26 mouse cellular contexts compared by ENCODE assay signal in the genomic region with DNA sequence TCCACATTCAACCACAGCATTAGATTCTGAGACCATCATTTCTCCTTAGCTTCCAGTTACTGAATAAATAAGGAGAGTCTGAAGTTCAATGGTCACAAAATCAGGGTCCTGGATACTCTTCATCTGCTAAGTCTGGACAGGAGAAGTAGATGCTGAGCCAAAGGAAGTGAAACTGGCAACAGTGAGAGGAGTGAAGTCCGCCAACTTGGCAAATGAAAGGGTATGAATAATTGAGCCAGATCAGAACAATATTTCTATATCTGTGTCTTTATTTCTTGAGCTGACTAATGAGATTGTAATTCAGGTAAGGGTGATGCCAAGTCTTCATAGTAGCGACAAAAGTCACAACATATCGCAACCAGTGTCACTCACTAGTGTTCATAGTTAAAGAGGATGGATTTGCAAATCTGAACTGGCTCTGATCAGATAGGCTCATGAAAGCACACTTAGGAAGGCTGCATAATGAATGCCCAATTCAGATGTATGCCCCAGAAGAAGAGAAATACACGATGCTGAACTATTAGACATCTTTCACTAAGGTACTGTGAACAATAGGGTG.
A peak's percentile ranks its signal among the peaks of the same experiment; 100 is the strongest.
DNase-seq lines count a peak whose midpoint lies in the region; ATAC-seq and TF ChIP-seq lines count a peak whose summit lies in the region.
"Had no signal": no experiment of that assay in that cellular context is flagged by ENCODE, and none has a peak within 500 bp of the region (broad histone marks: within the 10 kb centered on the region; RNA-seq: fewer than 3 reads in every experiment).

No protein-coding gene starts in this region.

- H3K4me3 ChIP-seq in midbrain, postnatal 0 days (ENCODE audit: low read depth, low read length) = no peak overlapping the region
- no peak overlapping the region for H3K4me3 ChIP-seq in midbrain, embryonic 15.5 days
- H3K4me3 ChIP-seq: embryonic facial prominence, embryonic 13.5 days; layer of hippocampus, adult 2 months; limb, embryonic 10.5 days; limb, embryonic 15.5 days; liver, embryonic 13.5 days; megakaryocyte, embryonic 14.5 days; midbrain, embryonic 12.5 days had no signal

- intact Hi-C loops in heart, postnatal 10 days (cut with DNase I) = no loop called here

- no peaks in the 10 kb centered on the region for H3K36me3 ChIP-seq in midbrain, postnatal 0 days (ENCODE audit: insufficient read depth, low read length)
- H3K36me3 ChIP-seq in midbrain, embryonic 15.5 days (replicated peaks) = no peaks in the 10 kb centered on the region
- H3K36me3 ChIP-seq: embryonic facial prominence, embryonic 13.5 days; limb, embryonic 10.5 days; limb, embryonic 15.5 days; liver, embryonic 13.5 days; midbrain, embryonic 12.5 days had no signal

- no peak for ATAC-seq in midbrain, postnatal 0 days (ENCODE audit: low FRiP score)
- no peak for ATAC-seq in midbrain, embryonic 15.5 days (replicated peaks)
- ATAC-seq: CD4-positive, CD25-positive, alpha-beta regulatory T cell, adult 4 months; intestine, embryonic 16.5 days; lung, postnatal 0 days had no signal

- H3K4me2 ChIP-seq in midbrain, postnatal 0 days (ENCODE audit: low read depth, low read length, poor library complexity, severe bottlenecking) = no peak overlapping the region
- no peak overlapping the region for H3K4me2 ChIP-seq in midbrain, embryonic 15.5 days
- H3K4me2 ChIP-seq: embryonic facial prominence, embryonic 13.5 days; limb, embryonic 15.5 days; liver, embryonic 13.5 days; midbrain, embryonic 12.5 days had no signal

- H3K9me3 ChIP-seq in midbrain, postnatal 0 days (ENCODE audit: low read length) = no peaks in the 10 kb centered on the region
- no peaks in the 10 kb centered on the region for H3K9me3 ChIP-seq in midbrain, embryonic 15.5 days
- H3K9me3 ChIP-seq: embryonic facial prominence, embryonic 13.5 days; limb, embryonic 10.5 days; limb, embryonic 15.5 days; liver, embryonic 13.5 days; midbrain, embryonic 12.5 days had no signal

- DNase-seq in cerebellum, postnatal 14 days = peak; percentile 62 to 81
- DNase-seq in cerebellum, adult 9-11 months = no peak
- DNase-seq in heart, adult 11 months = peak; percentile 6
- DNase-seq in heart, postnatal 10 days = no peak
- peak; percentile 39 for DNase-seq in midbrain, postnatal 0 days (ENCODE audit: low spot score)
- no peak for DNase-seq in layer of hippocampus, postnatal 14 days (ENCODE audit: low spot score in 2 of 2)
- DNase-seq: adrenal gland, adult 2 months; adrenal gland, postnatal 36 days; cerebellum, adult 8-10 months; gastrocnemius, postnatal 10 days; kidney, postnatal 36 days; liver, embryonic 13.5 days; lung, adult 18-20 months; lung, postnatal 4 days; spleen, adult 18-20 months; thymus, postnatal 25 days had no signal

- H3K27me3 ChIP-seq in midbrain, postnatal 0 days (ENCODE audit: insufficient read depth, low read length) = no peaks in the 10 kb centered on the region
- no peaks in the 10 kb centered on the region for H3K27me3 ChIP-seq in midbrain, embryonic 15.5 days (replicated peaks)
- H3K27me3 ChIP-seq: embryonic facial prominence, embryonic 13.5 days; limb, embryonic 15.5 days; liver, embryonic 13.5 days; megakaryocyte, embryonic 14.5 days; midbrain, embryonic 12.5 days had no signal

- H3K27ac ChIP-seq in midbrain, postnatal 0 days (ENCODE audit: low read depth, low read length) = no peak overlapping the region
- no peak overlapping the region for H3K27ac ChIP-seq in midbrain, embryonic 15.5 days
- H3K27ac ChIP-seq: embryonic facial prominence, embryonic 13.5 days; layer of hippocampus, adult 2 months; limb, embryonic 10.5 days; limb, embryonic 15.5 days; liver, embryonic 13.5 days; midbrain, embryonic 12.5 days had no signal

- no peak overlapping the region for H3K9ac ChIP-seq in midbrain, postnatal 0 days (replicated peaks; ENCODE audit: low read length, poor library complexity, severe bottlenecking)
- no peak overlapping the region for H3K9ac ChIP-seq in midbrain, embryonic 15.5 days
- H3K9ac ChIP-seq: embryonic facial prominence, embryonic 13.5 days; limb, embryonic 15.5 days; liver, embryonic 13.5 days; midbrain, embryonic 12.5 days had no signal

- no peaks in the 10 kb centered on the region for H3K4me1 ChIP-seq in midbrain, postnatal 0 days (ENCODE audit: insufficient read depth, low read length)
- H3K4me1 ChIP-seq in midbrain, embryonic 15.5 days = no peaks in the 10 kb centered on the region
- H3K4me1 ChIP-seq: embryonic facial prominence, embryonic 13.5 days; limb, embryonic 10.5 days; limb, embryonic 15.5 days; liver, embryonic 13.5 days; megakaryocyte, embryonic 14.5 days; midbrain, embryonic 12.5 days had no signal

- WGBS in midbrain, postnatal 0 days = 89% methylated on average over 4 of the region's 4 CpGs
- WGBS in midbrain, embryonic 15.5 days = 87% methylated on average over 4 of the region's 4 CpGs

- no peak for TF ChIP-seq CTCF in midbrain, postnatal 0 days (IDR thresholded peaks at IDR 0.05)

Comparison
In these comparisons a context has a peak if more than half of its experiments do, and no peak if none do; other contexts are left out.
1. DNase-seq: peak in cerebellum, postnatal 14 days (2 of 2), heart, adult 11 months (single experiment) and midbrain, postnatal 0 days (single experiment); none in cerebellum, adult 9-11 months (single experiment), heart, postnatal 10 days (0 of 2) and layer of hippocampus, postnatal 14 days (0 of 2).